Mouse (Mus musculus): ENCODE results near the gene Rgmb.

The Rgmb gene

GRCm38 (mm10) chr17:15774565-15775215 is 56.1 kb downstream of the Rgmb start:
- DNase-seq (ENCODE audit: low read depth) = peak; percentile 38

GRCm38 (mm10) chr17:15773956-15774355 is 56.9 kb downstream of the Rgmb start:
- DNase-seq (ENCODE audit: low read depth) = no peak

GRCm38 (mm10) chr17:15769081-15769724 is 61.6 kb downstream of the Rgmb start:
- DNase-seq (ENCODE audit: low read depth) = no peak

- peak; percentile 73 for DNase-seq (ENCODE audit: low read depth)
Measured at GRCm38 (mm10) chr17:15761191-15761590, 69.6 kb downstream of the Rgmb start.

Measured in 416B (cell line).